Mouse (Mus musculus) cerebellum, adult 8-10 months (tissue): Measurements from ENCODE around the gene Scyl2.
"Not testable (repeated sequence)": the region's sequence is repeated elsewhere in the genome, so short reads cannot be mapped to it uniquely, and the experiment has no call there.

ENCODE experiments used
- DNase-seq: peaks from one replicate; pipeline ENCODE4 v3.0.0; 2022

Scyl2 gene

GRCm38 (mm10) chr10:89678054-89678453 lies 8.0 kb downstream of the Scyl2 start:
- DNase-seq, result no peak

DNA sequence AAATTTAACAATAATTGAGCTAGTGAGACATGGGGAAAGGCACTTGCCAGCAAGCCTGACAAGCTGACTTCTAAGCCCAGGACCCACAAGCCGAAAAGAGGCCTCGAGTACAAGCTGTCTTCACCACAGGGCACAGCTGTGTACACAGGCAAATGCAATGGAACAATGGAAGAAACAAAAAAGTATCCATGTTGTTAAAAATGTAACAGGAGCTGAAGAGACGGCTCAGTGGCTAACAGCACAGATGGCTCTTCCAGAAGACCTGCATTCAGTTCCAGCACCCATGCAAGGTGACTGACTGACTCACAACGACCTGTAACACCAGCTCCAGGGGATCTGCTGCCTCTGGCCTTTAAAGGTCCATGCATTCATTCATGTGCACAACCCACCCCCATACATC lies 9.5 kb downstream of the Scyl2 start:
- DNase-seq, result no peak

GRCm38 (mm10) chr10:89670371-89670770 lies 15.7 kb downstream of the Scyl2 start:
- not testable (repeated sequence) for DNase-seq

DNA sequence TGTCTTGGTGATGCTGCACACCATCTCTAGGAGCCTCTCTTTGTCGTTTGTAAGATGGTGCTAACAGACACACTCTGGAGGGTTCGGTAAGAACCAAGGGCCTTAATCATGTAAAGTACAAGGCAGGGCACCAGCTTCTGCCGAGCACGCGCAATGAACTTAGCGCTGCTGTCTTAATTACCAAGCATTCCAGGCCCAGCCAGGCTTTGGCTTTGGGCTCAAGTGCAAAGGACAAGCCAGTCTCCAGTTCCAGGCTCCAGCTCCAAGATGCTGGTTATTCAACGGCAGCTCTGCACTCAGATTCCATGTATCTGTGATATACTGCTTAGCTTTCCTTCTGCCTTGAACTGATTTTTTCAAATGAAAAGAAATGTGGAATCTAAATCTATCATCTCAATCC lies 18.5 kb downstream of the Scyl2 start:
- no peak for DNase-seq

DNA sequence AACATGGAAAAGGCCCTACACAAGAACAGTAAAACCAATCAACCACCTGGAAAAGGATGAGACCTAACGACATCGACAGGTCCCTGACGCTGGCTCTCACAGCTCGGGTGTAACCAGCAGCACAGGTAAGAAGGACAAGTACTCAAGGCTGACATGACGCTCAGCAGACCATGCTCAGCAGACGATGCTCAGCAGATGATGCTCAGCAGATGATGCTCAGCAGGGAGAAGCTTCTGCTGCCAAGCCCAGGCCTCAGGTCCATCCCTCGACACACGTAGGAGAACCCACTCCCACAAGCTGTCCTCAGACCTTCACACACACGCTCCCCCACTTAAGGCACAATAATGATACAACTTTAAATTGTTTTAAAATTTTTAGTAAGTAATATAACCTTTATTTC lies 20.4 kb downstream of the Scyl2 start:
- DNase-seq, result peak; percentile 65

DNA sequence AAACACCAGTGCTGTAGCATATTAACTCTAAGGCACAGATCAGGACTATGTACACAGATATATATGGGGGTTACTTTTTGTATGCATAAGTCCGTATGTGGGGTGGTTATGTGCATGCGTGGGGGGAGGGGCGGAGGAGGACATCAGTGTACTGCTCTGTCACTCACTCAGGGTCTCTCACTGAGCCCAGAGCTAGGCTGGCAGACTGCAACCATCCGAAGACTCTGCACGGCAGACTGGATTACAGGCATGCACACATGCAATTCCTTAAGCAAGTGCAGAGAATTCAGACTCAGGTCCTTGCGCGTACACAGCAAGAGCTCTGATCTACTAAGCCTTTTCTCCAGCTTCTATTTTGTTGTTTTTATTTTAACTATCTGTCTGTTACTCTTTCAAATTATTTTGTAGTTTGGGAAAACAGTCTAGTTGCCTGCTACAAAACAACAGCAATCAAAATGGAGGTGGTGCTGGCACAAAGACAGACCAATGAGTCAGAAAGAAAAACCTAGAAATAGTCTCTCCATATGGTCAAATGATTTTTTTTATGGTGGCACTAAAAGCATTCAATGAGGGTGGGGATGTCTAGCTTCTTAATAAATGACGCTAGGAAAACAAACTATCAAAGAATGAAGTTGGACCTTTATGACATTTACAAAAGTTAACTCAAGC lies 21.0 kb downstream of the Scyl2 start:
- peak; percentile 21 for DNase-seq

DNA sequence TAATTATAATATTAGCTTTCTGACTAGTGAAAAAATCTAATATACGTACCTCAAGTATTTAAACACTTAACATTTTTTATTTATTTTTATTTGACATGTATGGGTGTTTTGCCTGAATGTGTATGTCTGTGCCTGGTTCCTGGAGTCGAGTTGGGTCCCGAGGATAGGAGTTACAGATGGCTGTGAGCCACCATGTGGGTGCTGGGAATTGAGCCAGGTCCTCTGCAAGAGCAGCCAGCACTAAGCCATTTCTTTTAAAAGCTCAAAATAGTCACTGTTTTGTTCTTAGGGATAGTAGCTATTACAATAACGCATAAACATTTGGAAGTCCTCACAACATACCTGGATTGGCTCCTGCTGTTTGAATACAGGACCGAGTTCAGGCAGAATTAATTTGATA lies 29.7 kb downstream of the Scyl2 start:
- DNase-seq, result peak; percentile 58

- DNase-seq, result no peak
These were observed 33.2 kb downstream of the Scyl2 start for GRCm38 (mm10) chr10:89652912-89653311.

GRCm38 (mm10) chr10:89651691-89652090 lies 34.4 kb downstream of the Scyl2 start:
- DNase-seq, result no peak

DNA sequence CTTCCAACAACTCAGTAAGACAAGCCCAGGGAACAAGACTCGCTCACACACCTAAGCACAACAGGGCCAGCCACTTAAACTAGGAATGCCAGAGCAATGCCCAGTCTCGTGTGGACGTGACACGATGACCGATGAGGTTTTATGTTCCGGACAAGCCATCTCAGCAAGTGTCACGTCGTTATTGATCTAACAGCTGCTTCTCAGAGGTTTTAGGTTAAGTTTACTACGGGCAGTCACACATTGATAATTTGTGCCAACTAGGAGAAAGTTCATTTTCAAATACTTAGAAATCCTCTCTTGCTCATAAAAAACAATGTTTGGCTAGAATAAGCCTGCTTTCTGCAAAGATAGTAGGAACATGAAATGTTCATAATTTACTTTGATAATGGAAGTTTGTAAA lies 39.2 kb downstream of the Scyl2 start:
- no peak for DNase-seq

DNA sequence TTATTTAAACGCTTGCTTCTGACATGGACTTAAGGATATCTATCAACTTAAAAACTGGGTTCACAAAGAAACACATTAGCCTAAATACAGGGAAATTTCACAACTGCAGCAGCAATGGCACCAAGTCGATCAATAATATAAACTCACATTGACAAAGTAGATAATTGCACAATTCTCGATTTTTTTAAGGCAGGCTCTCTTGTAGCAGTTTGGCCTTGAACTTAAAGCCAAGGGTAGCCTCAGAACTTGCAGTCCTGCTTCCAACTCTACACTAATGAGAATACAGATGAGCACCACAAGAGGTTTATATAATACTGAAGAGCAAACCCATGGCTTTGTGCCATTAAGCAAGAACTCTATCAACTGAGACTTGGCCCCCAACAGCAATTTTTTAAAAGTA lies 49.1 kb downstream of the Scyl2 start:
- DNase-seq, result no peak

DNA sequence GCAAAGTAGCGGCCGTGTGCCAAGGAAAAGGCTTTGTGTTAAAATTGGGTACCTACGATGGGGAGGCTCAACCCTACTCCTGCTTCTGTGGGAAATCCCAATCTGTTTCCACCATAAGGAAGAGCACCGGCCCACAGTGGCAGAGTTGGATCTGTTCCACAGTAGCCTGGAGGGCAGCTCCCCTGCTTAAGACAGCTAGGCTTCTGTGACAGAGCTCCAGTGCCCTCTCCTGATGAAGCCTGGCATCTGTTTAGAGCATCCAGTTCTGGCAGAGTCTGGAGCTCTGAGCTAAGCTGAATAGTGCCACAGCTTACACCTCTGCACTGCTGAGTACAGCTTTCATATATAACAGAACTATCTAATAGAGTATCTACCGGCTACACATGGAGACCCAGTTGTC lies 51.1 kb downstream of the Scyl2 start:
- peak; percentile 43 for DNase-seq

DNA sequence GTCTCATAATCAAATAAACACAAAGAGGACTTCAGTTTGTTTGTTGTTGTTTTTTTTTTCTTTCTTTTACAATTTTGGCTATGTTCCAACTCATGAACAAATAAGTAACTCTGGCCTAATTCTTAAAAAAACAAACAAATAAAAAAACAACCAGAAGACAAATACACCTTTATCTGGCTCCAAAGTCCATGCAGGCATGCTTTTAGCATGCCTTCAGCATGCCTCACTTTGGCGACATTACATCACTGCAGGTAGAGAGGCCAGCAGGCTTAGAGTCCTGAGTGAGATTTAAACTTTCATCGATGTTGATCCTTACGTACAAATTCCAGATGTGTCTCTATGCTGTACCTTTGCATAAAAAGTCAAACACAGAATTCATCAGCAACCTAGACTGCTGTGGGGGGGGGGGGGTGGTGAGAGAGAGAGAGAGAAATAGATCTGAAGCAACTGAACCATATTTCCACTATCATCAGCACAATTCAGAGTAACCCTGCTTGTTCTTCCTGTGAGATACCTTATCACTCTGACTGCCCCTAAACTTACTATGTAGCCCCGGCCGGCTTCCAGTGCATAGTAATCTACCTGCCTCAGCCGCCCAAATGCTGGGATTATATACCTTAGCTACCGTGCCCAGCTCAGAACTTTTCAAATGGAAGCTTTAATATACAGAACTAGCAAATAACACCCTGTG lies 52.2 kb downstream of the Scyl2 start:
- no peak for DNase-seq

DNA sequence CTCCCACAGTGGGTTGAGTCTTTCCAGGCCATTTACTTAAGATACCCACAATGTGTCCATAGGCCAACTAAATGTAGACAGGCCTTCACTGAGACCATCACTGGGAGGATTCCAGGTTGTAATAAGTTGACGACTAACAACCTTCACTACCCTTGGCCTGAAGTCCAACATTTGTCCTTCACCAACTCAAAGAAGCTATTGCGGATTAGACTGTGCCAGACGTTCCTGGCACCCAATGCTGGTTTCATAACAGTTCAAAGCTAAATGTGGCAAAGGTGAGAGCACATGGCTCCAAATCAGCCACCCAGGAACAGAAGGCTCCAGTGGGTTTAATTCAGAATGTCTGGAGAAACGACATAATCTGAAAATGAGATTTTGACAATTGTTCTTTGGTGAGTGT lies 53.0 kb downstream of the Scyl2 start:
- no peak for DNase-seq

GRCm38 (mm10) chr10:89631831-89632230 lies 54.3 kb downstream of the Scyl2 start:
- no peak for DNase-seq

GRCm38 (mm10) chr10:89630564-89630963 lies 55.5 kb downstream of the Scyl2 start:
- no peak for DNase-seq

DNA sequence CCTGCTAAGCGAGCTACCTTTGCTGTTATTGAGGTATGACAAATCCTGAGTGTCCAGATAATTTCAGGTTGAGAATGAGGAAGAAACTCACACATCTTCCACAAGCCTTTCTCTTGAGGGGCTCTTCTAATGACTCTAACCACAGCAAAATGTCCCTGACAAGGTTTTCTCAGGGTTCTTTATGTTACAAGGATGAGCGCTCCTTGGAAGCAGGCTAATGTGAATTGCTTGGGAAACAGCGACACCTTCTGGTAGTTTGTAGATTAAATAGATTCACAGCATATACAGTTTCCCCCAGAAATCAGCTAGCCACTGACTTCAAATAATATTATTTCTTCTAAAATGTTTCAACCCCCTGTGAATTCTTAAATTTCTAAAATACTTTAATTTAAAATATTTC lies 56.0 kb downstream of the Scyl2 start:
- DNase-seq, result peak; percentile 61

DNA sequence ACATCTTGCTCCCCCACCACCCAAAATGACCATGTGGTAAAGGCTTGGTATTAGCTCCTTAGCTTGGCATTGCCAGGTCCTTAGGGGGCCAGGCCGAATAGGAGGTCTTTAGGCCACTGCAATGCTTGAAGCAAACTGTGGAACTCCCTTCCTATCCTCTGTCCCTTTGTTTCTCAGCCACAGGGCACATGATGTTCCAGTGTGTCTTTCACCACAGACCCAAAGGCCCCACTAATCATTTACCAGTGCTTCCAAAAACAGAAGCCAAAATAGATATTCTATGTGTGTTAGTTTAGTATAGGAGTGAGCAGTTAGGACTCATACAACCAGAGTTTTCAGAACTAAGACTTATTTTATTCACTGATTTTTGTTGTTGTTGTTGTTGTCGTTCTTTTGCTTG lies 59.4 kb downstream of the Scyl2 start:
- no peak for DNase-seq

GRCm38 (mm10) chr10:89624196-89624595 lies 61.9 kb downstream of the Scyl2 start:
- no peak for DNase-seq

DNA sequence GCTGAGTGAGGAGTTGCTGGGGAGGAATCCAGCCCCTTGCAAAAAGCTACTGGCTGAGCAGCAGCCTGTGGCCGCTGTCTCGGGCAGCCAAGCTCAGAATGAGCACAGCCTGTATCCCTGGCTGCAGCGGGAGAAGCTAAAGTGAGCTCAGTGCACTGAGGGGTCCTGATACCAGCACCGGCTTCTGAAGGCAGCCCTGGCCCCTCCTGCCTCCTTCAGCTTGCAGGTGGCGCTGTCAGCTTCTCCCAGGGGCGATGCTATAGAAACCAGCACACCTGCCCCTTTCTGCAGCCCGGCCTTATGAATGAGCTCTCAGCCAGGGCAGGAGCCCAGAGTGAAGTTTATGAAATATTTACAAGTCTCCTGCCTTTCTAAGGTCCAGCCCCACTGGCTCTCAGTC lies 65.0 kb downstream of the Scyl2 start, which contains the start of gene Slc17a8:
Gene Slc17a8, minus strand, starts transcription at position 125 of the 400 bp plus-strand sequence.
- no peak for DNase-seq

DNA sequence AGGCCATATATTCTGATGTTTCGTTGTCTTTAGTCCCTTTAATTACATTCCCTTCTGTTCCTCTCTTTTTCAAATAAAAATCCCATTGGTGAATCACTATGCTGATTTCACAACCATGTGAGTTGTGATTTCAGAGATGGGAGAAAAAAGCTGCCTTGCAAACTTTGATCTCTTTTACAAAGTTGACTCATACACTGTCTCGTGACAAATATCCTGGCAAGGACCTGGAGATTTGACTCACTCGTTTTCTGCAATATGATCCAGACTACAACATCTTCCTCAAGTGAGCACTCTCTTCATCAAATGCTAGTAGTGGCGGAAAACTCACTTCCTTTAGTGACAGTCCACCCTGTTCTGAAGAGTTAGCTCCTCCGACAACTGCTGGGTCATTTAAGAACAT lies 86.8 kb downstream of the Scyl2 start:
- DNase-seq, result no peak

DNA sequence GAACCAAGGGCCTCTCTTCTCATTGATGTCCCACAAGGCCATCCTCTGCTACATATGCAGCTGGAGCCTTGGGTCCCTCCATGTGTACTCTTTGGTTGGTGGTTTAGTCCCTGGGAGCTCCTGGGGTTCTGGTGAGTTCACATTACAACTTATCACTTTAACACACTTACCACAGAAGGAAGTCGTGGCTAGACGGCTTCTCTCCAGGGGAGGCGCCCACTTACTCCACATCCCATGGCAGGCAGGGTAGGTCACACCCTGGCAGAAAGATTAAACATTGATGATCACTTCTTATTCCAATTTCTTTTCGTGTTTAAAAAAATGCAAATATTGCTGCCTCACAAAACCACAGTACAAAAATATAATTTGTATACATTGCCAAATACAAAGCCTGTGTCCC lies 88.8 kb downstream of the Scyl2 start:
- no peak for DNase-seq

GRCm38 (mm10) chr10:89595935-89596334 lies 90.2 kb downstream of the Scyl2 start:
- no peak for DNase-seq

DNA sequence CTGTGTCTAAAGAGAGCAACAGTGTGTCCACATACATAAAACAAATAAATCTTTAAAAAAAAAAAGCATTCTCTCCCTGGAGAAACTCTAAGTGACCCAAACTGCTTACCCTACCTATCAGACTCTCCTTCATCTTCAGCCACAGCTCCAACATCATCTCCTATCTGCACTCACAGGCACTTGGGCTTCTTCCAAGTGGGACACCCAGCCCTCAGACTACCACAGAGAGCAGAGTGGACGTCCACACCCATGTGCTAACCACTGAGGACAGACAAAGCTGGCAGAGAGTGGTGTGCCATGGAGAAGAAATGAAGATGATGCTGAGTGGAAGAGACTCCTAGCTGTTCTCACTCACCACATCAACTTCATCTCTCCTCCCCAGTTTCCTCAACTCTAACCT lies 90.6 kb downstream of the Scyl2 start:
- DNase-seq, result no peak

GRCm38 (mm10) chr10:89594309-89594708 lies 91.8 kb downstream of the Scyl2 start:
- no peak for DNase-seq
